Mouse (Mus musculus) heart, embryonic 15.5 days (tissue): ENCODE data around the gene Stx12. TPM values are rescaled to one million over a fixed set of nuclear protein-coding genes. Genes with fewer than 3 reads are reported as not detected.

Experiments
- ATAC-seq: fragments of 200-750 bp; cut with Nextera tagmentation; replicated peaks from 2 replicates; pipeline ENCODE4 v1.8.0; 2017; ENCODE audit warnings: low read depth, moderate TSS enrichment; ENCODE audit not compliant: insufficient number of reproducible peaks, insufficient read depth, low FRiP score
- H3K27ac ChIP-seq: fragments of 300-500 bp; sonication (generic); 2 replicates; pipeline ENCODE4 v1.5.1; 2015; ENCODE audit warnings: mild to moderate bottlenecking, inconsistent platforms
- H3K27me3 ChIP-seq: fragments of 300-500 bp; sonication (generic); 2 replicates; pipeline ENCODE4 v1.6.1; 2015; ENCODE audit warnings: inconsistent platforms
- H3K36me3 ChIP-seq: fragments of 300-500 bp; sonication (generic); 2 replicates; pipeline ENCODE4 v1.6.1; 2015; ENCODE audit warnings: mild to moderate bottlenecking, inconsistent platforms
- H3K4me1 ChIP-seq: fragments of 300-500 bp; sonication (generic); replicated peaks from 2 replicates; pipeline ENCODE4 v1.6.1; 2015; ENCODE audit warnings: inconsistent platforms
- H3K4me2 ChIP-seq: fragments of 300-500 bp; sonication (generic); 2 replicates; pipeline ENCODE4 v1.6.1; 2015; ENCODE audit warnings: inconsistent platforms, mild to moderate bottlenecking, moderate library complexity
- H3K4me3 ChIP-seq: fragments of 300-500 bp; sonication (generic); 2 replicates; pipeline ENCODE4 v1.5.1; 2015; ENCODE audit warnings: mild to moderate bottlenecking, inconsistent platforms
- H3K9ac ChIP-seq: fragments of 300-500 bp; sonication (generic); 2 replicates; pipeline ENCODE4 v1.6.1; 2015; ENCODE audit warnings: mild to moderate bottlenecking, inconsistent platforms
- H3K9me3 ChIP-seq: fragments of 300-500 bp; sonication (generic); replicated peaks from 2 replicates; pipeline ENCODE4 v1.6.1; 2016; ENCODE audit warnings: inconsistent platforms
- WGBS: fragments of 180-500 bp; shearing (Covaris S2); methylation state at CpG from one replicate; pipeline ENCODE4 v1.1.7; 2015; ENCODE audit warnings: mixed read lengths; 5-methylcytosine and 5-hydroxymethylcytosine counted together
- polyA plus RNA-seq: library from polyadenylated mRNA; unstranded; fragments of >200 nt; fragmentation: Nextera tagmentation; extraction: Ambion mirVana; gene quantifications from 2 replicates; pipeline ENCODE4 v1.2.1, GENCODE M21; 2015

Gene Stx12
- polyA plus RNA-seq, 1 experiment from 2014 or later = 51.9 TPM

- no peaks in the 10 kb centered on the region for H3K36me3 ChIP-seq
- H3K4me1 ChIP-seq = peaks cover 15% of the 10 kb centered on the region
- no peak overlapping the region for H3K9ac ChIP-seq
- ATAC-seq = no peak; the same call in 1 of the 2 replicates
- peaks cover 5% of the 10 kb centered on the region; the same call in 1 of the 2 replicates for H3K9me3 ChIP-seq
- WGBS = 52% methylated on average over 5 of the region's 5 CpGs
- peak overlapping the region; percentile 58 for H3K27ac ChIP-seq
- no peaks in the 10 kb centered on the region for H3K27me3 ChIP-seq
- no peak overlapping the region for H3K4me2 ChIP-seq
- H3K4me3 ChIP-seq = no peak overlapping the region
Measured at GRCm38 (mm10) chr4:132807771-132808641, 76.3 kb downstream of the Stx12 start.

GRCm38 (mm10) chr4:132806620-132807191 is 77.6 kb downstream of the Stx12 start:
- Histone ChIP-seq H3K4me1 (peaks cover 15% of the 10 kb centered on the region), H3K27ac (no peak overlapping the region), H3K9ac (no peak overlapping the region), H3K9me3 (peaks cover 5% of the 10 kb centered on the region; the same call in 1 of the 2 replicates), H3K4me3 (no peak overlapping the region), H3K36me3 (no peaks in the 10 kb centered on the region), H3K27me3 (no peaks in the 10 kb centered on the region), H3K4me2 (no peak overlapping the region)
- WGBS = 90% methylated on average over 7 of the region's 7 CpGs
- ATAC-seq = no peak

GRCm38 (mm10) chr4:132805599-132806197 is 78.6 kb downstream of the Stx12 start:
- Histone ChIP-seq H3K4me2 (no peak overlapping the region), H3K9me3 (0 out of 2 replicates have a peak, but pooled peaks cover 2% of the 10 kb centered on the region), H3K4me3 (no peak overlapping the region), H3K4me1 (peaks cover 15% of the 10 kb centered on the region), H3K9ac (no peak overlapping the region), H3K27me3 (no peaks in the 10 kb centered on the region), H3K27ac (no peak overlapping the region), H3K36me3 (no peaks in the 10 kb centered on the region)
- 56% methylated on average over 12 of the region's 12 CpGs for WGBS
- ATAC-seq = no peak

- Histone ChIP-seq H3K4me2 (no peak overlapping the region), H3K9me3 (no peaks in the 10 kb centered on the region), H3K4me1 (peaks cover 15% of the 10 kb centered on the region), H3K9ac (no peak overlapping the region), H3K36me3 (no peaks in the 10 kb centered on the region), H3K4me3 (no peak overlapping the region), H3K27ac (no peak overlapping the region; the same call in 1 of the 2 replicates), H3K27me3 (no peaks in the 10 kb centered on the region)
- ATAC-seq = no peak
- WGBS = 80% methylated on average over 5 of the region's 5 CpGs
Measured at GRCm38 (mm10) chr4:132805146-132805545, 79.2 kb downstream of the Stx12 start.

- Histone ChIP-seq H3K9me3 (no peaks in the 10 kb centered on the region), H3K4me3 (no peak overlapping the region), H3K4me1 (peaks cover 15% of the 10 kb centered on the region), H3K4me2 (no peak overlapping the region), H3K36me3 (no peaks in the 10 kb centered on the region), H3K27me3 (no peaks in the 10 kb centered on the region), H3K27ac (no peak overlapping the region), H3K9ac (no peak overlapping the region)
- ATAC-seq = no peak
- 81% methylated on average over 6 of the region's 6 CpGs for WGBS
Measured at GRCm38 (mm10) chr4:132804331-132804730, 80.0 kb downstream of the Stx12 start.

- ATAC-seq = no peak
- no peaks in the 10 kb centered on the region for H3K36me3 ChIP-seq
- H3K9me3 ChIP-seq = no peaks in the 10 kb centered on the region
- H3K27ac ChIP-seq = no peak overlapping the region
- H3K9ac ChIP-seq = no peak overlapping the region
- no peaks in the 10 kb centered on the region for H3K27me3 ChIP-seq
- no peak overlapping the region for H3K4me3 ChIP-seq
- H3K4me1 ChIP-seq = peaks cover 15% of the 10 kb centered on the region
- 93% methylated on average over 7 of the region's 7 CpGs for WGBS
- no peak overlapping the region for H3K4me2 ChIP-seq
Measured at GRCm38 (mm10) chr4:132803876-132804275, 80.4 kb downstream of the Stx12 start.

Other genes starting within 250 kb of the Stx12 start
- 17.4 and 22.0 TPM in 2 replicates for gene Eya3, start 245.5 kb downstream of the Stx12 start, polyA plus RNA-seq
- gene Xkr8, start 152.0 kb downstream of the Stx12 start, polyA plus RNA-seq = 2.1 and 4.8 TPM in 2 replicates
- gene Smpdl3b, start 127.3 kb downstream of the Stx12 start, polyA plus RNA-seq = 3.5 and 4.4 TPM in 2 replicates
- gene Rpa2, start 116.2 kb downstream of the Stx12 start, polyA plus RNA-seq = 60.8 and 71.2 TPM in 2 replicates
- gene Themis2, start 88.1 kb downstream of the Stx12 start, polyA plus RNA-seq = 0.94 and 1.9 TPM in 2 replicates
- 25.7 and 30.4 TPM in 2 replicates for gene Ppp1r8, start 41.3 kb downstream of the Stx12 start, polyA plus RNA-seq
- gene Fam76a, start 38.0 kb upstream of the Stx12 start, polyA plus RNA-seq = 37.0 and 40.0 TPM in 2 replicates
- 0.42 and 1.0 TPM in 2 replicates for gene Fgr, start 89.6 kb upstream of the Stx12 start, polyA plus RNA-seq
- gene Ahdc1, start 126.8 kb upstream of the Stx12 start, polyA plus RNA-seq = 6.3 and 8.5 TPM in 2 replicates
- gene Wasf2, start 246.0 kb upstream of the Stx12 start, polyA plus RNA-seq = 67.3 and 72.8 TPM in 2 replicates